Mouse (Mus musculus): Measurements from ENCODE around the gene Gm14325. TPM values are rescaled to one million over a fixed set of nuclear protein-coding genes. Genes with fewer than 3 reads are reported as not detected.
"Not testable (repeated sequence)": the region's sequence is repeated elsewhere in the genome, so short reads cannot be mapped to it uniquely, and the experiment has no call there.

Gene Gm14325
- polyA plus RNA-seq (2015; fragmentation: Nextera tagmentation; extraction: Ambion mirVana): 29.7 and 32.8 TPM in 2 replicates

DNA sequence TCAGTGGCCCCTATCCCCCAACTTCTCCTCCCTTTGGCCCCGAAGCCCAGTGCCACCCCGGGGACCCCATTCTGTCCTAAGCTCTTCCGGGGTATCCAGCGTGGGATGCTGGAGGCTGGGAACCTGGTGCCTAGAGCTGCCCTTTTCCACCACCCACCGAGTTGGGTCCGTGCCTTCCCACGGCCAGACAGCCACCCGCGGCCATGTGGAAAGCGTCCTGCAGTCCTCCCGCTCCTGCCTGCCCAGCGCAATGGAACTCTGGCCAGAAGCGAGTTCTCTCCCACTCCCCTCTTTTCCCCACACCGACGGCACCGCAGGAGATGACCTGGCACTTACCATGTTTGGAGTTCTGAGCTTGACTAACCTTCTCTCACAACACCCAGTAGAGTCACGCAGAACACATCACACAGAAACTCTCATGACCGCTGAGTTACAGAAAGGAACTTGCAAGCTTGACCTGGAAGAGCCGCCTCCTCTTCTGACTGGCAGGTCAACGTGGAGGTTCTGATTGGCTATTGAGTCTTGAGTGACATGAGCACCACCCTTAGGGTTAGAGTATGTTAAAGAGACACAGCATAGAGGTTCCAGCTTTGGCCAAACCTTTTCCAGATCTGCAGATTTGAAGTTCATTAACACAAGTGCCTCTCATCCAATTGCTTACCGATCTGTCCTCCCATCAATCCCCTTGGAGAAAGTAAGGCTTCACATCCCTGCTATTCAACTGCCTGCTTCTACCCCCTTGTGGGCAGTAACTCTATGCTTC, at the start of gene Gm14325:
TSS of gene Gm14325 (minus strand) at position 436 of the 763 bp plus-strand sequence.
- WGBS: under 1% methylated on average over 18 of the region's 21 CpGs
- ATAC-seq (replicated peaks): not testable (repeated sequence)
- H3K9ac ChIP-seq: peak within 1 kb of the TSS; percentile 37

DNA sequence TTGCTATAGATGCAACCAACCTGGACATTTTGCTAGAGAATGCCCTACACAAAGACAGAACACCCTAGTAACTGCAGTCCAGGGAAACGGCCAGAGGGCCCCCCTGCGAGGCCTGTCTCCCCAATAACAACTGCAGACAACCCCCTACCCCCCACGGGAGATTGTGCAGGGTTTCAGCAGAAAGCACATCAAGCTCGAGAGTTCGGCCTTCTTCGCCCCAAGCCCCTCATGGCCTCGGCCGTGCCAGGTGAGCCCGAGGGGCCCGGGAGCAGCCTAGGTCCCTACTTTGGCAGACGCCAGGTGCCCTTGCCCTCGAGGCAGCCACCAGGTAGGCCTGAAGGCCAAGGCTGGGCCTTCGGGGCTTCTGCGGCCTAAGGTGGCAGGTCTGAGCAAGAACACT, 47.6 kb upstream of the Gm14325 start:
- H3K4me2 ChIP-seq; H3K4me3 ChIP-seq; H3K9ac ChIP-seq; H3K27me3 ChIP-seq (replicated peaks); H3K27ac ChIP-seq; H3K4me1 ChIP-seq; ATAC-seq (replicated peaks); H3K9me3 ChIP-seq; H3K36me3 ChIP-seq (replicated peaks): not testable (repeated sequence)
- WGBS: 90% methylated on average over 14 of the region's 14 CpGs

More for the DNA sequence above, at the start of gene Gm14325:
- not testable (repeated sequence) for H3K27ac ChIP-seq; H3K9me3 ChIP-seq; H3K27me3 ChIP-seq (replicated peaks); H3K36me3 ChIP-seq (replicated peaks); H3K4me1 ChIP-seq
- H3K4me2 ChIP-seq: peak within 1 kb of the TSS; percentile 46
- H3K4me3 ChIP-seq: peak within 1 kb of the TSS; percentile 43

DNA sequence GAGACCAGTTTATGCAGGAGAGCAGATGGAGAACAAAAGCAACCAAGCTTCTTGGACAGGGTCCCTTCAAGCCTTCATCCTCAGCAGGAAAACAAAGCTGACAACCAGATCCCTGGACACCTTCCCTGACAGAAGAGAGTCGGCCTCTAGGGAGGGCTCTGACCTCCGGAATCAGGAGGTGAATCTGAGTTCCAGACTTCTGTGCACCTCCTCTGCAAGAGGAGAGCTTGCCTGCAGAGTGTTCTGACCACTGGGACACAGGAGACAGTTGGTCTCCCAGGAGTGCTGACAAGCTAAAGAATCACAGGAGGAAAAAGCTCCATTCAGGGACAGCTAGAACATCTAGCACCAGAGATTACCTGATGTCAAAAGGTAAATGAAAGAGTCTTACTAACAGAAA, 22.1 kb upstream of the Gm14325 start:
- H3K9ac ChIP-seq; H3K4me1 ChIP-seq; H3K27me3 ChIP-seq (replicated peaks); H3K9me3 ChIP-seq; H3K4me3 ChIP-seq; ATAC-seq (replicated peaks); H3K36me3 ChIP-seq (replicated peaks); H3K4me2 ChIP-seq; H3K27ac ChIP-seq: not testable (repeated sequence)
- WGBS: 91% methylated on average over 2 of the region's 2 CpGs

DNA sequence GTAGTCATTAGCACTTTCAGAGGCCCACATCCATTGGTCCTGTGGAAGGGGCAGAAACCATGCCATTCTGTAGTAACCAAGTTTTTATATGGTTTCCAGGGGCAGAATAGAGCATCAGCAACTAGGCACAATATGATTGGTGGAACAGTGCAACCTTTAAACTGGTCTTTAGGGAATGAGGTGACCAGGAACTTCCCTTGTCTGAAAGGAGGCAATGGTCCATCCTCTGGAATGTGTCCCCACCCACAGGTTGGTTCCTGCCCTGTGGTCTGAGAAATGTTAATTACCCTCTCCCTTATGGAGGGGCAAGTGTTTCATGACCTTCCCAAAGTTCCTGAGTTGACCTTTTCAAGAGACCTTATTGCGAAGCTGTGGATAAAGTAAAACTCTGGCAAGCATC, 3.5 kb upstream of the Gm14325 start:
- H3K27me3 ChIP-seq (replicated peaks); H3K4me1 ChIP-seq; H3K27ac ChIP-seq; ATAC-seq (replicated peaks); H3K9ac ChIP-seq; H3K4me3 ChIP-seq; H3K36me3 ChIP-seq (replicated peaks); H3K4me2 ChIP-seq; H3K9me3 ChIP-seq: not testable (repeated sequence)
- WGBS: 90% methylated on average over 1 of the region's 1 CpGs

DNA sequence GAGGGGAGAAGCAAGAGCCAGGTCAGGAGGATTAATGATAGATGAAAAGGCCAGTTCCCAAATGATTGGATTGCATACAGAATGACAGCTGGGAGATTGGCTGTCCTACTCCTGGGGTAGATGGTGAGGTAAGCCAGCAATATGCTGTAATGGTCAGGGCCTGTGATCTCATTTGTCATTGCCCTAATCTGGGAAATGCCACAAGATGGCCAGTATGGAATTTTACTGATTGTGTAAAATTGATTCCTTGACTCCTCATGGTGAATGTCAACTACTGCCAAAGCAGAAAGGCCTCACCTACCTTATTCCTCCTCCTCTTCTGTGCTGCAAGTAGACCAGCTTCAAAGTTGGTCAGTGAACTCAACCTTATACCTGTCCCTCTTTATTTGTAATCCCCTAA, 3.4 kb downstream of the Gm14325 start:
- H3K4me3 ChIP-seq; H3K36me3 ChIP-seq (replicated peaks); H3K27ac ChIP-seq; H3K9ac ChIP-seq; H3K4me2 ChIP-seq; H3K9me3 ChIP-seq; ATAC-seq (replicated peaks); H3K4me1 ChIP-seq; H3K27me3 ChIP-seq (replicated peaks): not testable (repeated sequence)

DNA sequence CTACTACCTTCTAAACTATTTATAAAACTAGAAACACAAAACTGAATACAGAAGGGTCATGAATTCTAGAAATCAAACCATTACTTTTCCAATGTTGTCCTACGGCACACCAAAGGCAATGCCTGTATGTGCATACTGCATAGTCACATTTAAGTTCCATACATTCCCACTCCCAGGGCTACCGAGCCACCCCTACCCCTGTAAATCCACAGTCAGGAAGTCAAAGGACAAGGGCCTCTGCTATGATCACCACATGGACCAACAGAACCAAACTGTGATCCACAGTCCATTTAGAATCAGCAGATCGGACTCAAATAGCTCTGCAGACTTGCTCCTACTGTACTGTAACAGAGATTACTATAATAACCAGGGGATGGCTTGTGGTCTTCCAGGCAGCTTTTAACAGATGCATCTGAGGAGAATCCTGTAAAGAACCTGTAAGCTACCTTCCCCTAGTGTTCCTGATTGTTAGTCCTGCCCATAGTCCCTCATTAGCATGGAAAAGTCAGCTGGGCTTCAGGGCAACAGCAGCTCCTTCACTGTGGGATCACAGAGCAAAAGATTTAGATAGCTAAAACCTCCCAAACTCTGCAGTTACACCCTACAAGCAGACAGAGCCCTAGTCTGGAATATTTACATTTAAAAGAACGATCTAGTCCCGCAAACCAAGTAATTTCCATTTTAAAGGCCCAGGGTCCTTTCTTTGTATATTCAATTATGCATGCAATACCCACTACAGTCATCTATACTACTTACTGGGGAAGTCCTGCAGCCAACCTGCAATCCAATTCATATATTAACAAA, 4.2 kb downstream of the Gm14325 start:
- H3K4me3 ChIP-seq; H3K4me2 ChIP-seq; H3K9ac ChIP-seq; H3K4me1 ChIP-seq; ATAC-seq (replicated peaks); H3K9me3 ChIP-seq; H3K27me3 ChIP-seq (replicated peaks); H3K27ac ChIP-seq; H3K36me3 ChIP-seq (replicated peaks): not testable (repeated sequence)
- WGBS: 68% methylated on average over 5 of the region's 5 CpGs

DNA sequence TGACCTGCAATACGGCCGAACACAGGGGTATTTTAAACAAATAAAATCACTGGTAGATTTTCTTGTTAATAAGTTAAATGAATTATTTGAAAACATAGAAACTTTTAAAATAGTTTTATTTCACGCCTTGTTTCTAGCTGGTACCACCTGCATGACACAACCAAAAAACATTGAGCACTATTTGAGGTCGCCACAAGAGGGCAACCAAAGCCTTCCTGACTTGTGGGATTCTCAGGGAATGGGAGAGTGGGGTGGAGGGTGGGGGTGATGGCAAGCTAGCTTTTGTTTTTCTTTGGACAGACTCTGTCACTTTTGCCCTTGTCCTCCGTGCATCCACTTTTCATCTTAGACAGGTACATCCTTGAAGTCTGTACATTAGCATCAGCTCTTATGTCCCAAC, 18.2 kb downstream of the Gm14325 start:
- not testable (repeated sequence) for H3K9ac ChIP-seq; ATAC-seq (replicated peaks); H3K36me3 ChIP-seq (replicated peaks); H3K4me3 ChIP-seq; H3K27me3 ChIP-seq (replicated peaks); H3K9me3 ChIP-seq; H3K4me1 ChIP-seq; H3K4me2 ChIP-seq; H3K27ac ChIP-seq
- 22% methylated on average over 1 of the region's 5 CpGs for WGBS

DNA sequence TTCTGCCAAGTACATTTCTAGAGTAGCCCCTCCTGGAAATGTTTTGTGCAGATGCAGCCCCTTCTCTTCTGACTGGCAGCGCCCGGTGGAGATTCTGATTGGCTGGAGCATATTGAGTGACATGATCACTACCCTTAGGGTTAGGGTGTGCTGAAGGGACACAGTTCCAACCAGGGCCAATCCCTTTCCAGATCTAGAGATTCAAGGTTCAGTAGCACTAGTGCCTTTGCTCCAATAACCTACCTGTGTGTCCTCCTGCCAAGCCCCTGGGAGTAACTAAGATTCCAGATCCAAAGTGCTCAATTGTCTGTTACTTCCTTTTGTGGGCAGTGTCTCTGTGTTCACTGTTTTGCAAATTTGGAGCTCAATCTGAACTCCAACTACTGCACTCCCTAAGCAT, 34.0 kb downstream of the Gm14325 start:
- WGBS: no CpG with 5 or more reads among the region's 2 CpGs

DNA sequence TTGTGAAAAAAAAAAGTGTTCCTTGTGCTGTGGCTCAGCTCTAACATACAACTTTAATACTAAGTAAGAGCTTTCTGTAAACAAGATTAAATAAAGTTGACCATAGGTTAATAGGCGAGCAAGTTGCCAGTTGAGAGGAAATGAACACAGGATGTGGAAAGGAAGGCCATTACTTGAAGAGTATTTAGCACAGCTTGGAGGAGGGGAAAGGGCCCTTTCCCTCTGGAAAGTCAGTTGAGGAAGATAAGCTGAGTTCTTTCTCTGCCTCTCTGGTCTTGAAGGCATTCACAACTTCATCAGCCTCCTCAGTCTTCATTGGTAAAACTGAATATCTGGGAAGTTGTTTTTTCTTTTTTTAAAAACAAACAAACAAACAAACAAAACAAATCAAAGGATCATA, 52.8 kb downstream of the Gm14325 start:
- not testable (repeated sequence) for H3K9me3 ChIP-seq; ATAC-seq (replicated peaks); H3K27ac ChIP-seq; H3K4me2 ChIP-seq; H3K4me3 ChIP-seq; H3K36me3 ChIP-seq (replicated peaks); H3K4me1 ChIP-seq; H3K27me3 ChIP-seq (replicated peaks); H3K9ac ChIP-seq
- WGBS: 79% methylated on average over 1 of the region's 1 CpGs

More for the DNA sequence above, 34.0 kb downstream of the Gm14325 start:
- H3K4me3 ChIP-seq; H3K27me3 ChIP-seq (replicated peaks); H3K9ac ChIP-seq; H3K36me3 ChIP-seq (replicated peaks); ATAC-seq (replicated peaks); H3K9me3 ChIP-seq; H3K27ac ChIP-seq; H3K4me2 ChIP-seq; H3K4me1 ChIP-seq: not testable (repeated sequence)

Other genes with a start within 250 kb of the Gm14325 start
- 5.8 and 5.9 TPM in 2 replicates for gene Gm14322, start 81.0 kb downstream of the Gm14325 start, polyA plus RNA-seq (2015; fragmentation: Nextera tagmentation; extraction: Ambion mirVana)
- 1.5 and 2.1 TPM in 2 replicates for gene Gm14327, start 56.8 kb upstream of the Gm14325 start, polyA plus RNA-seq (2015; fragmentation: Nextera tagmentation; extraction: Ambion mirVana)
- 0.34 and 0.56 TPM in 2 replicates for gene Zfp972, start 85.3 kb upstream of the Gm14325 start, polyA plus RNA-seq (2015; fragmentation: Nextera tagmentation; extraction: Ambion mirVana)
- 13.2 and 14.8 TPM in 2 replicates for gene Gm14326, start 117.0 kb upstream of the Gm14325 start, polyA plus RNA-seq (2015; fragmentation: Nextera tagmentation; extraction: Ambion mirVana)
- 9.3 TPM in 2 replicates for gene Zfp971, start 182.9 kb upstream of the Gm14325 start, polyA plus RNA-seq (2015; fragmentation: Nextera tagmentation; extraction: Ambion mirVana)
- gene Zfp931, start 238.1 kb upstream of the Gm14325 start, polyA plus RNA-seq (2015; fragmentation: Nextera tagmentation; extraction: Ambion mirVana): 15.0 TPM in 2 replicates

All from midbrain, embryonic 15.5 days (tissue).